Mouse (Mus musculus) lung, adult 2 months (tissue): Measurements from ENCODE around the gene Krt80.

Experiments used
- CTCF ChIP-seq: fragments of 200-500 bp; IDR thresholded peaks from 2 replicates; pipeline ENCODE4 v1.5.1; 2011; ENCODE audit warnings: mild to moderate bottlenecking, low read length, control low read depth; ENCODE audit not compliant: insufficient read depth
- POLR2A ChIP-seq: fragments of 200-500 bp; IDR thresholded peaks from 2 replicates; pipeline ENCODE4 v1.6.1; 2011; ENCODE audit warnings: low read depth, mild to moderate bottlenecking, control low read depth, low read length, borderline replicate concordance; ENCODE audit errors: extremely low read depth

- no peak for TF ChIP-seq CTCF
- TF ChIP-seq POLR2A = no peak
Measured at GRCm38 (mm10) chr15:101325991-101326534, 43.9 kb downstream of the Krt80 start.
